8 mouse cellular contexts compared by ENCODE assay signal in the genomic region with DNA sequence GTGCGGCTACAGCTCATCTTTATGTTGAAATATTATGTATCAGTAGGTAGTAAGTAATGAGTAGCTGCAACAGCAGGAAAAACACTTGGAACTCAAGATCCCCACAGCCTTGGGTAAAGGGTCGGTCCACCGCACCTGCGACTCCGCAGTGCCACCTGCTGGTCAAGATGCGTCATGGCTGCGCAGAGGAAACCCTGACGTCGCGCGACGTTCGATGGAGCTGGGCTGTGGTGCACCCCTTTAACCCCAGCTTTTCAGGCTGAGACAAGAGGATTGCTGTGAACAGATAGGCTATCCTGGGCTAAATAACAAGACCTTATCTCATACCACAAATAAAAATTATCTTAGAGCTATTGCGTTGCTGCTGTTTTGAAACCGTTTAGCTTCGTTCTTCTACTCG. TPM values are rescaled to one million over a fixed set of nuclear protein-coding genes. Genes with fewer than 3 reads are reported as not detected.
A peak's percentile ranks its signal among the peaks of the same experiment; 100 is the strongest.
DNase-seq lines count a peak whose midpoint lies in the region; ATAC-seq and TF ChIP-seq lines count a peak whose summit lies in the region.

No protein-coding gene starts in this region.

- H3K4me3 ChIP-seq in forebrain, embryonic 10.5 days = peak overlapping the region; percentile 68; the same call in 1 of the 2 replicates
- peak overlapping the region; percentile 81 for H3K4me3 ChIP-seq in heart, embryonic 16.5 days (ENCODE audit: low read length)
- H3K4me3 ChIP-seq in liver, postnatal 0 days (ENCODE audit: low read depth, low read length) = peak overlapping the region; percentile 63
- H3K4me3 ChIP-seq in neural tube, embryonic 14.5 days (ENCODE audit: low read depth, low read length) = 0 out of 2 replicates have a peak overlapping the region, but pooled peaks have one; percentile 11
- peak overlapping the region; percentile 19; the same call in 1 of the 2 replicates for H3K4me3 ChIP-seq in testis, adult 2 months (ENCODE audit: control insufficient read depth, low read depth, low read length)

- H3K9ac ChIP-seq in heart, embryonic 16.5 days (ENCODE audit: low read length) = no peak overlapping the region
- H3K9ac ChIP-seq in liver, postnatal 0 days (replicated peaks) = peak overlapping the region; percentile 70; the same call in 1 of the 2 replicates
- no peak overlapping the region for H3K9ac ChIP-seq in neural tube, embryonic 14.5 days (replicated peaks; ENCODE audit: low read depth, low read length)

- H3K4me2 ChIP-seq in heart, embryonic 16.5 days (ENCODE audit: low read depth, low read length) = peak overlapping the region; percentile 94
- peak overlapping the region; percentile 74 for H3K4me2 ChIP-seq in liver, postnatal 0 days (ENCODE audit: low read depth, low read length)
- peak overlapping the region; percentile 14; the same call in 1 of the 2 replicates for H3K4me2 ChIP-seq in neural tube, embryonic 14.5 days (ENCODE audit: low read depth, low read length)

- DNase-seq in CD8-positive naive resting alpha-beta T cell, adult 2 months (ENCODE audit: low read depth in 2 of 2, low spot score in 2 of 2) = peak; percentile 81 to 84
- peak; percentile 74 for DNase-seq in c-Kit-negative CD71-positive TER-119-positive erythroid progenitor cells, embryonic 14.5 days (ENCODE audit: low read depth, low spot score)
- peak; percentile 85 for DNase-seq in forebrain, embryonic 10.5 days (ENCODE audit: extremely low spot score, low spot score)
- DNase-seq in kidney, postnatal 25 days = peak; percentile 78 to 82
- DNase-seq in liver, postnatal 0 days = peak; percentile 89

- H3K9me3 ChIP-seq in forebrain, embryonic 10.5 days = no peaks in the 10 kb centered on the region
- no peaks in the 10 kb centered on the region for H3K9me3 ChIP-seq in heart, embryonic 16.5 days (replicated peaks; ENCODE audit: control insufficient read depth, low read length)
- H3K9me3 ChIP-seq in liver, postnatal 0 days (ENCODE audit: low read length) = no peaks in the 10 kb centered on the region
- H3K9me3 ChIP-seq in neural tube, embryonic 14.5 days (ENCODE audit: control insufficient read depth, low read length) = no peaks in the 10 kb centered on the region

- no peak for TF ChIP-seq POLR2A in testis, adult 2 months (IDR thresholded peaks at IDR 0.05; ENCODE audit: control insufficient read depth, low read depth, low read length)

- H3K27me3 ChIP-seq in forebrain, embryonic 10.5 days (ENCODE audit: poor library complexity, severe bottlenecking) = no peaks in the 10 kb centered on the region
- no peaks in the 10 kb centered on the region for H3K27me3 ChIP-seq in heart, embryonic 16.5 days (ENCODE audit: control insufficient read depth, insufficient read depth, low read length)
- no peaks in the 10 kb centered on the region for H3K27me3 ChIP-seq in liver, postnatal 0 days (ENCODE audit: insufficient read depth, low read length)
- H3K27me3 ChIP-seq in neural tube, embryonic 14.5 days (ENCODE audit: control insufficient read depth, insufficient read depth, low read length) = no peaks in the 10 kb centered on the region
- H3K27me3 ChIP-seq in testis, adult 2 months (ENCODE audit: control insufficient read depth, insufficient read depth, low read length) = no peaks in the 10 kb centered on the region

- H3K4me1 ChIP-seq in forebrain, embryonic 10.5 days = peaks cover 19% of the 10 kb centered on the region
- H3K4me1 ChIP-seq in heart, embryonic 16.5 days (ENCODE audit: control insufficient read depth, insufficient read depth, low read length) = peaks cover 17% of the 10 kb centered on the region
- peaks cover 18% of the 10 kb centered on the region for H3K4me1 ChIP-seq in liver, postnatal 0 days (ENCODE audit: insufficient read depth)
- H3K4me1 ChIP-seq in neural tube, embryonic 14.5 days (ENCODE audit: control insufficient read depth, insufficient read depth, low read length) = 0 out of 2 replicates have a peak, but pooled peaks cover 4% of the 10 kb centered on the region
- no peaks in the 10 kb centered on the region; the same call in none of the 2 replicates for H3K4me1 ChIP-seq in testis, adult 2 months (ENCODE audit: control insufficient read depth, insufficient read depth, low read length)

- no peak overlapping the region for H3K27ac ChIP-seq in forebrain, embryonic 10.5 days
- H3K27ac ChIP-seq in heart, embryonic 16.5 days (ENCODE audit: low read length) = no peak overlapping the region
- H3K27ac ChIP-seq in liver, postnatal 0 days (ENCODE audit: low read depth) = peak overlapping the region; percentile 86; the same call in 1 of the 2 replicates
- 0 out of 2 replicates have a peak overlapping the region, but pooled peaks have one; percentile 29 for H3K27ac ChIP-seq in neural tube, embryonic 14.5 days (ENCODE audit: low read depth, low read length)
- no peak overlapping the region for H3K27ac ChIP-seq in testis, adult 2 months (ENCODE audit: control insufficient read depth, insufficient read depth, low read depth, low read length)

- H3K36me3 ChIP-seq in forebrain, embryonic 10.5 days (replicated peaks) = peaks cover 14% of the 10 kb centered on the region
- peaks cover 6% of the 10 kb centered on the region for H3K36me3 ChIP-seq in heart, embryonic 16.5 days (ENCODE audit: control insufficient read depth, insufficient read depth)
- H3K36me3 ChIP-seq in liver, postnatal 0 days (replicated peaks; ENCODE audit: insufficient read depth, low read length) = peaks cover 1% of the 10 kb centered on the region; the same call in 1 of the 2 replicates
- peaks cover 5% of the 10 kb centered on the region; the same call in 1 of the 2 replicates for H3K36me3 ChIP-seq in neural tube, embryonic 14.5 days (ENCODE audit: control insufficient read depth, insufficient read depth, low read length)
- H3K36me3 ChIP-seq in testis, adult 2 months (ENCODE audit: control insufficient read depth, insufficient read depth, low read length) = no peaks in the 10 kb centered on the region

- peak; percentile 45 for ATAC-seq in heart, embryonic 16.5 days (replicated peaks; ENCODE audit: extremely low read depth, insufficient read depth, low FRiP score)
- peak; percentile 64 for ATAC-seq in liver, postnatal 0 days
- peak; percentile 74 for ATAC-seq in neural tube, embryonic 14.5 days (ENCODE audit: low read depth)

- 8% methylated on average over 17 of the region's 17 CpGs for WGBS in forebrain, embryonic 10.5 days
- whole genome bisulfite sequencing in heart, embryonic 16.5 days = 6% methylated on average over 17 of the region's 17 CpGs
- 4% methylated on average over 17 of the region's 17 CpGs for WGBS in liver, postnatal 0 days (ENCODE audit: insufficient replicate concordance)
- WGBS in neural tube, embryonic 14.5 days = 7% methylated on average over 17 of the region's 17 CpGs

- TF ChIP-seq CTCF in liver, postnatal 0 days (IDR thresholded peaks at IDR 0.05; ENCODE audit: low read depth) = peak; percentile 100
- peak; percentile 100 for TF ChIP-seq CTCF in testis, adult 2 months (IDR thresholded peaks at IDR 0.05; ENCODE audit: control insufficient read depth, insufficient read depth, insufficient replicate concordance, low read depth, low read length)

- no peak for TF ChIP-seq EP300 in liver, postnatal 0 days (IDR thresholded peaks at IDR 0.05; ENCODE audit: low read depth)

RNA-seq across cellular contexts. Expression of a gene that starts 13.6 kb away (rescaled TPM):
- 45.6 and 48.3 TPM in 2 replicates for polyA plus RNA-seq in forebrain, embryonic 10.5 days (2016; fragmentation: Nextera tagmentation; extraction: Ambion mirVana)
- 13.5 and 15.6 TPM in 2 replicates for polyA plus RNA-seq in heart, embryonic 16.5 days (2015; fragmentation: Nextera tagmentation; extraction: Ambion mirVana)
- polyA plus RNA-seq in liver, postnatal 0 days (2015; fragmentation: Nextera tagmentation; extraction: Ambion mirVana) = 6.1 and 6.3 TPM in 2 replicates
- 65.3 and 78.2 TPM in 2 replicates for polyA plus RNA-seq in neural tube, embryonic 14.5 days (2014; fragmentation: Nextera tagmentation; extraction: Ambion mirVana)
- 35.7 and 38.2 TPM in 2 replicates for polyA plus RNA-seq in testis, adult 2 months (2012; rRNA removed)

RNA-seq across cellular contexts. Expression of a gene that starts 14.0 kb away (rescaled TPM):
- 66.9 and 68.8 TPM in 2 replicates for polyA plus RNA-seq in forebrain, embryonic 10.5 days (2016; fragmentation: Nextera tagmentation; extraction: Ambion mirVana)
- polyA plus RNA-seq in heart, embryonic 16.5 days (2015; fragmentation: Nextera tagmentation; extraction: Ambion mirVana) = 34.5 and 36.6 TPM in 2 replicates
- 9.5 and 10.8 TPM in 2 replicates for polyA plus RNA-seq in liver, postnatal 0 days (2015; fragmentation: Nextera tagmentation; extraction: Ambion mirVana)
- polyA plus RNA-seq in neural tube, embryonic 14.5 days (2014; fragmentation: Nextera tagmentation; extraction: Ambion mirVana) = 45.9 and 50.3 TPM in 2 replicates
- polyA plus RNA-seq in testis, adult 2 months (2012; rRNA removed) = 109 and 114 TPM in 2 replicates

RNA-seq across cellular contexts. Expression of a gene that starts 24.1 kb away (rescaled TPM):
- 114 and 129 TPM in 2 replicates for polyA plus RNA-seq in forebrain, embryonic 10.5 days (2016; fragmentation: Nextera tagmentation; extraction: Ambion mirVana)
- 63.2 and 66.5 TPM in 2 replicates for polyA plus RNA-seq in heart, embryonic 16.5 days (2015; fragmentation: Nextera tagmentation; extraction: Ambion mirVana)
- 37.8 and 47.7 TPM in 2 replicates for polyA plus RNA-seq in liver, postnatal 0 days (2015; fragmentation: Nextera tagmentation; extraction: Ambion mirVana)
- 71.1 and 81.1 TPM in 2 replicates for polyA plus RNA-seq in neural tube, embryonic 14.5 days (2014; fragmentation: Nextera tagmentation; extraction: Ambion mirVana)
- 122 and 129 TPM in 2 replicates for polyA plus RNA-seq in testis, adult 2 months (2012; rRNA removed)

RNA-seq across cellular contexts. Expression of a gene that starts 26.7 kb away (rescaled TPM):
- polyA plus RNA-seq in forebrain, embryonic 10.5 days (2016; fragmentation: Nextera tagmentation; extraction: Ambion mirVana) = 3.1 and 3.5 TPM in 2 replicates
- 1.8 and 2.5 TPM in 2 replicates for polyA plus RNA-seq in heart, embryonic 16.5 days (2015; fragmentation: Nextera tagmentation; extraction: Ambion mirVana)
- 4.6 and 5.4 TPM in 2 replicates for polyA plus RNA-seq in liver, postnatal 0 days (2015; fragmentation: Nextera tagmentation; extraction: Ambion mirVana)
- 11.0 and 12.7 TPM in 2 replicates for polyA plus RNA-seq in neural tube, embryonic 14.5 days (2014; fragmentation: Nextera tagmentation; extraction: Ambion mirVana)
- 0.07 and 0.17 TPM in 2 replicates for polyA plus RNA-seq in testis, adult 2 months (2012; rRNA removed)

RNA-seq across cellular contexts. Expression of a gene that starts 39.0 kb away (rescaled TPM):
- polyA plus RNA-seq in forebrain, embryonic 10.5 days (2016; fragmentation: Nextera tagmentation; extraction: Ambion mirVana) = 2.1 and 3.3 TPM in 2 replicates
- polyA plus RNA-seq in heart, embryonic 16.5 days (2015; fragmentation: Nextera tagmentation; extraction: Ambion mirVana) = 9.6 and 19.7 TPM in 2 replicates
- polyA plus RNA-seq in liver, postnatal 0 days (2015; fragmentation: Nextera tagmentation; extraction: Ambion mirVana) = 113 and 120 TPM in 2 replicates
- polyA plus RNA-seq in neural tube, embryonic 14.5 days (2014; fragmentation: Nextera tagmentation; extraction: Ambion mirVana) = 2.6 and 3.8 TPM in 2 replicates
- 2.8 and 4.7 TPM in 2 replicates for polyA plus RNA-seq in testis, adult 2 months (2012; rRNA removed)

Comparison
In these comparisons a context has a peak if more than half of its experiments do, and no peak if none do; other contexts are left out.
1. H3K27ac ChIP-seq: peak in liver, postnatal 0 days (single experiment) and neural tube, embryonic 14.5 days (single experiment); none in forebrain, embryonic 10.5 days (single experiment), heart, embryonic 16.5 days (single experiment) and testis, adult 2 months (single experiment).
2. H3K4me3 ChIP-seq: peak in every context shown above with its lines; median percentile 81 in heart, embryonic 16.5 days; 68 in forebrain, embryonic 10.5 days; 63 in liver, postnatal 0 days; 19 in testis, adult 2 months; 11 in neural tube, embryonic 14.5 days.
3. H3K4me2 ChIP-seq: peak in every context shown above with its lines; median percentile 94 in heart, embryonic 16.5 days; 74 in liver, postnatal 0 days; 14 in neural tube, embryonic 14.5 days.
4. Peak in every context shown above with its lines, with median percentiles within 50 percentile points of each other: DNase-seq and ATAC-seq.